ENCODE assay signal across 9 mouse cellular contexts in the genomic region with DNA sequence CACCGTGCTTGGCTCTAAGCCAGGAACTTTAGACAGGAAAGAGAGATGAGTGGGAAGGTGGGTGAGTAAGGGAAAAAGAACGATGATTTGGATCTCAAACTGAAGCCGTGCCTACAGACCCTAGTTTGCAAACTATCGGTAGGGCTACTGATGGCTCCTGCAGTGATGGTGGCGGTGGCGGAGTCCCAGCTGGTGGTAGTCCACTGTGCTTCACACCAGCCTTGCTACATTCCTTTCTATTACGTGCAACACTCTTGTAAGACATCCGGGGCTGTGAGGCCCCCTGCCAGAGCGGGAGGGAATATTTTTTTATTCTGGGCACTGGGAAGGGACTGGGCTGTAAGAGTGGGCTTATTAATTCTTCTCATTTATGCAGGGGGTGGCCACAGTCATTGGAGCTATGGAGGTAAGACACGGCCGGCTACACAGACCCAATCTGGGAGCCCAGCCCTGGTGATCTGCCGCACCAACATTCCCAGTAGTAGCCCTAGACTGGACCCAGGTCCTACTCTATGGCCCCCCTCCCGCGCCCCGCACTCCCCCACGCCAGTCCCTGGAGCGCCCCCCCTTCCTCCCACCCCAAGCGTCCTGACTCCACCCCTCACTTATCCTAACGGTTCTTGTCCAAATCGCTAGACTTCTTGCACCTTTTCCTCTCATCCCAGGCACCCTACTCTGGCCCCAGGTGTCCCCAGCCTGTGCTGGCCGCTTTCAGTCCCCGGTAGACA. TPM values are rescaled to one million over a fixed set of nuclear protein-coding genes. Genes with fewer than 3 reads are reported as not detected.
A peak's percentile ranks its signal among the peaks of the same experiment; 100 is the strongest.
DNase-seq lines count a peak whose midpoint lies in the region; ATAC-seq and TF ChIP-seq lines count a peak whose summit lies in the region.
"Had no signal": no experiment of that assay in that cellular context is flagged by ENCODE, and none has a peak within 500 bp of the region (broad histone marks: within the 10 kb centered on the region; RNA-seq: fewer than 3 reads in every experiment).

No protein-coding gene starts in this region.

- peak; percentile 55 for DNase-seq in cerebellum, adult 9-11 months
- DNase-seq in cerebellum, adult 11 months: no peak
- DNase-seq in 416B (ENCODE audit: low read depth): peak; percentile 54
- DNase-seq in liver, postnatal 0 days: no peak
- no peak for DNase-seq in right cerebral cortex, postnatal 25 days
- DNase-seq in left cerebral cortex, postnatal 36 days (ENCODE audit: low spot score in 2 of 2): no peak

- TF ChIP-seq EP300 in liver, postnatal 0 days (IDR thresholded peaks at IDR 0.05; ENCODE audit: low read depth): no peak

- H3K4me2 ChIP-seq in forebrain, embryonic 15.5 days (replicated peaks): peak overlapping the region; percentile 47
- peak overlapping the region; percentile 87 for H3K4me2 ChIP-seq in liver, postnatal 0 days (ENCODE audit: low read depth, low read length)

- no peak overlapping the region; the same call in 1 of the 2 replicates for H3K9ac ChIP-seq in forebrain, embryonic 15.5 days (replicated peaks)
- H3K9ac ChIP-seq in liver, postnatal 0 days (replicated peaks): peak overlapping the region; percentile 62

- H3K9me3 ChIP-seq in forebrain, embryonic 15.5 days: no peaks in the 10 kb centered on the region
- no peaks in the 10 kb centered on the region for H3K9me3 ChIP-seq in liver, postnatal 0 days (ENCODE audit: low read length)

- peaks cover 23% of the 10 kb centered on the region for H3K4me1 ChIP-seq in forebrain, embryonic 15.5 days
- H3K4me1 ChIP-seq in liver, postnatal 0 days (ENCODE audit: insufficient read depth): peaks cover 14% of the 10 kb centered on the region
- H3K4me1 ChIP-seq in small intestine, adult 2 months (ENCODE audit: control insufficient read depth, insufficient read depth, insufficient read length, low read length): peaks cover 18% of the 10 kb centered on the region; the same call in 1 of the 2 replicates

- WGBS in forebrain, embryonic 15.5 days: 14% methylated on average over 22 of the region's 22 CpGs
- WGBS in liver, postnatal 0 days (ENCODE audit: insufficient replicate concordance): 6% methylated on average over 19 of the region's 22 CpGs
- 4% methylated on average over 20 of the region's 22 CpGs for WGBS in small intestine, adult 2 months

- TF ChIP-seq POLR2A in small intestine, adult 2 months (IDR thresholded peaks at IDR 0.05; ENCODE audit: low read depth, low read length): no peak

- TF ChIP-seq CTCF in liver, postnatal 0 days (IDR thresholded peaks at IDR 0.05; ENCODE audit: low read depth): no peak
- TF ChIP-seq CTCF in small intestine, adult 2 months (IDR thresholded peaks at IDR 0.05; ENCODE audit: extremely low read depth, insufficient read length, insufficient replicate concordance, low read depth, low read length): no peak

- no peak overlapping the region for H3K27ac ChIP-seq in forebrain, embryonic 15.5 days (replicated peaks)
- H3K27ac ChIP-seq in liver, postnatal 0 days (ENCODE audit: low read depth): no peak overlapping the region
- peak overlapping the region; percentile 72 for H3K27ac ChIP-seq in small intestine, adult 2 months (ENCODE audit: insufficient read depth, low read depth, low read length)

- ATAC-seq in forebrain, embryonic 15.5 days (replicated peaks): 0 out of 2 replicates have a peak, but pooled peaks have one; percentile 29
- peak; percentile 55 for ATAC-seq in liver, postnatal 0 days

- H3K27me3 ChIP-seq in forebrain, embryonic 15.5 days: peaks cover 18% of the 10 kb centered on the region; the same call in 1 of the 2 replicates
- H3K27me3 ChIP-seq in liver, postnatal 0 days (ENCODE audit: insufficient read depth, low read length): 0 out of 2 replicates have a peak, but pooled peaks cover 5% of the 10 kb centered on the region
- H3K27me3 ChIP-seq in small intestine, adult 2 months (ENCODE audit: control insufficient read depth, insufficient read depth, low read length): no peaks in the 10 kb centered on the region

- H3K36me3 ChIP-seq in forebrain, embryonic 15.5 days: no peaks in the 10 kb centered on the region
- no peaks in the 10 kb centered on the region for H3K36me3 ChIP-seq in liver, postnatal 0 days (replicated peaks; ENCODE audit: insufficient read depth, low read length)
- H3K36me3 ChIP-seq in small intestine, adult 2 months (ENCODE audit: control insufficient read depth, insufficient read depth, low read length): 0 out of 2 replicates have a peak, but pooled peaks cover 2% of the 10 kb centered on the region

- peak overlapping the region; percentile 33 for H3K4me3 ChIP-seq in forebrain, embryonic 15.5 days
- H3K4me3 ChIP-seq in liver, postnatal 0 days (ENCODE audit: low read depth, low read length): peak overlapping the region; percentile 54
- H3K4me3 ChIP-seq in small intestine, adult 2 months (ENCODE audit: low read depth, low read length): peak overlapping the region; percentile 87

- intact Hi-C loops in left cerebral cortex, postnatal 36 days (cut with DNase I): no loop called here

RNA-seq across cellular contexts. Expression of a gene that starts 1.3 kb away (rescaled TPM):
- polyA plus RNA-seq in forebrain, embryonic 15.5 days (2015; fragmentation: Nextera tagmentation; extraction: Ambion mirVana): 0.19 and 0.41 TPM in 2 replicates
- polyA plus RNA-seq in liver, postnatal 0 days (2015; fragmentation: Nextera tagmentation; extraction: Ambion mirVana): 0.95 and 1.1 TPM in 2 replicates
- 36.6 and 47.7 TPM in 2 replicates for polyA plus RNA-seq in small intestine, adult 2 months (2012; rRNA removed)
- total RNA-seq in left cerebral cortex, postnatal 36 days (2021): 1 to 10 TPM in 1 of 2 experiments, under 1 TPM in 1; 0.54 to 1.1 TPM

RNA-seq across cellular contexts. Expression of a gene that starts 8.6 kb away (rescaled TPM):
- 17.5 and 25.3 TPM in 2 replicates for polyA plus RNA-seq in forebrain, embryonic 15.5 days (2015; fragmentation: Nextera tagmentation; extraction: Ambion mirVana)
- 14.2 and 15.2 TPM in 2 replicates for polyA plus RNA-seq in liver, postnatal 0 days (2015; fragmentation: Nextera tagmentation; extraction: Ambion mirVana)
- 21.6 and 38.3 TPM in 2 replicates for polyA plus RNA-seq in small intestine, adult 2 months (2012; rRNA removed)
- total RNA-seq in left cerebral cortex, postnatal 36 days (2021): under 1 TPM; 0.70 to 0.79 TPM

RNA-seq across cellular contexts. Expression of a gene that starts 15.4 kb away (rescaled TPM):
- 61.0 and 61.8 TPM in 2 replicates for polyA plus RNA-seq in forebrain, embryonic 15.5 days (2015; fragmentation: Nextera tagmentation; extraction: Ambion mirVana)
- 41.1 and 46.0 TPM in 2 replicates for polyA plus RNA-seq in liver, postnatal 0 days (2015; fragmentation: Nextera tagmentation; extraction: Ambion mirVana)
- 365 and 503 TPM in 2 replicates for polyA plus RNA-seq in small intestine, adult 2 months (2012; rRNA removed)
- 10 to 100 TPM; 25.5 to 25.9 TPM for total RNA-seq in left cerebral cortex, postnatal 36 days (2021)

RNA-seq across cellular contexts. Expression of a gene that starts 15.5 kb away (rescaled TPM):
- 9.7 and 9.8 TPM in 2 replicates for polyA plus RNA-seq in forebrain, embryonic 15.5 days (2015; fragmentation: Nextera tagmentation; extraction: Ambion mirVana)
- polyA plus RNA-seq in liver, postnatal 0 days (2015; fragmentation: Nextera tagmentation; extraction: Ambion mirVana): 17.3 and 58.9 TPM in 2 replicates
- 31.6 and 37.0 TPM in 2 replicates for polyA plus RNA-seq in small intestine, adult 2 months (2012; rRNA removed)
- 10 to 100 TPM in 1 of 2 experiments, 1 to 10 TPM in 1; 8.7 to 10.0 TPM for total RNA-seq in left cerebral cortex, postnatal 36 days (2021)

RNA-seq across cellular contexts. Expression of a gene that starts 24.6 kb away (rescaled TPM):
- polyA plus RNA-seq in forebrain, embryonic 15.5 days (2015; fragmentation: Nextera tagmentation; extraction: Ambion mirVana): not detected in 2 replicates
- 0.53 and 0.94 TPM in 2 replicates for polyA plus RNA-seq in liver, postnatal 0 days (2015; fragmentation: Nextera tagmentation; extraction: Ambion mirVana)
- polyA plus RNA-seq in small intestine, adult 2 months (2012; rRNA removed): 0.96 and 1.9 TPM in 2 replicates
- not detected for total RNA-seq in left cerebral cortex, postnatal 36 days (2021)
- total RNA-seq: gastrocnemius, postnatal 36 days had no signal

Comparison
In these comparisons a context has a peak if more than half of its experiments do, and no peak if none do; other contexts are left out.
1. DNase-seq: peak in cerebellum, adult 9-11 months (single experiment) and 416B (single experiment); none in cerebellum, adult 11 months (single experiment), liver, postnatal 0 days (single experiment), right cerebral cortex, postnatal 25 days (single experiment) and left cerebral cortex, postnatal 36 days (0 of 2).
2. H3K4me3 ChIP-seq: peak in every context shown above with its lines; median percentile 87 in small intestine, adult 2 months; 54 in liver, postnatal 0 days; 33 in forebrain, embryonic 15.5 days.
3. RNA of a gene that starts 1.3 kb away (polyA plus RNA-seq): 36.6 to 47.7 TPM in small intestine, adult 2 months; 0.95 to 1.1 TPM in liver, postnatal 0 days and 0.19 to 0.41 TPM in forebrain, embryonic 15.5 days; every median in the first group is over 10 times any median in the second.